Comparison of ENCODE assay signal across 24 mouse cellular contexts in genomic region chr1:80166577-80166976, GRCm38 (mm10). TPM values are rescaled to one million over a fixed set of nuclear protein-coding genes. Genes with fewer than 3 reads are reported as not detected.
"Had no signal": no experiment of that assay in that cellular context is flagged by ENCODE, and none has a peak within 500 bp of the region (broad histone marks: within the 10 kb centered on the region; RNA-seq: fewer than 3 reads in every experiment).

No protein-coding gene starts in this region.

- H3K27ac ChIP-seq: heart, adult 2 months; heart, embryonic 13.5 days; heart, embryonic 15.5 days; hindbrain, embryonic 13.5 days; hindbrain, embryonic 15.5 days; hindbrain, postnatal 0 days; kidney, embryonic 15.5 days; kidney, postnatal 0 days; limb, embryonic 13.5 days; limb, embryonic 15.5 days; liver, embryonic 12.5 days; liver, embryonic 14.5 days had no signal

- H3K4me3 ChIP-seq: heart, adult 2 months; heart, embryonic 13.5 days; heart, embryonic 15.5 days; hindbrain, embryonic 13.5 days; hindbrain, embryonic 15.5 days; kidney, embryonic 15.5 days; limb, embryonic 13.5 days; limb, embryonic 15.5 days; liver, embryonic 12.5 days had no signal

- ATAC-seq: hindbrain, postnatal 0 days; intestine, embryonic 16.5 days; liver, embryonic 12.5 days had no signal

- DNase-seq: gastrocnemius, postnatal 14 days; gastrocnemius, postnatal 36 days; heart, adult 2 months; heart, postnatal 4 days; kidney, adult 11 months; kidney, adult 2 months; kidney, adult 9 months; kidney, postnatal 14 days; kidney, postnatal 36 days; layer of hippocampus, postnatal 36 days; left cerebral cortex, postnatal 4 days had no signal

RNA-seq across cellular contexts. Expression of gene Fam124b, which starts 51.7 kb away (rescaled TPM):
- total RNA-seq: liver, adult 2 months had no signal
